Mouse (Mus musculus): ENCODE data around the gene Copg1.

DNA sequence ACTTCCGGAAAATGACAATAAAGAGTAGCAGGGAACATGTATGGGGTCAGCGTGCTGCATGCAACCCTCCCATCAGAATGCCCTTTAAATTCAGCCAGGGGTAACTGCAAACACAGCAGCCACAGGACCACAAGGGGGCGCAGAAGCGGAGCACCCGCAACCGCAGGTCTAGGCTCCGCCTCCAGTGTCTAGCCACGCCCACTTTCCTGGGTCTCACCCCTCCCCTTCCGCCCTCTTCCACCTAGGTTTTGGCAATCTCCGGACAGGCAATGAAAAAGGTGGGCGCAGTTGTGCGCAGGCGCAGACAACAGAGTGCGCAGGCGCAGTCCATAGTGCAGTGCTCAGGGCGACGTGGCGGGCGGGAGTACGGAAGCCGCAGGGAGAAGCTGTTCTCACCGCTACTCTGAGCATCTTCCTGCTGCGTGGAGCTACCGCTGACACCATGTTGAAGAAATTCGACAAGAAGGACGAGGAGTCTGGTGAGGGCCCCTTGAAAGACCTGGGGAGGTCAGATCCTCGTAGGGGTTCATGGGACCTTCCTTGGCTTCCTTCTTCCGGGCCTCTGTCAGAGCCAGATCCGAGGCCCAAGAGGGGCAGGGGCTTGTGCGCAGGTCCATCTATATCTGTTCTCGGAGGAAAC, at the start of gene Copg1:
- TF ChIP-seq CTCF (IDR thresholded peaks at IDR 0.05; ENCODE audit: low read depth, low read length): peak; percentile 96
- peak; percentile 69 for TF ChIP-seq POLR2A (IDR thresholded peaks at IDR 0.05; ENCODE audit: insufficient read depth, low read length)
- no peak for TF ChIP-seq EP300 (IDR thresholded peaks at IDR 0.05; ENCODE audit: insufficient read depth, low read depth, low read length)

All from ES-Bruce4 (cell line).